Mouse (Mus musculus): ENCODE measurements around the gene Lrrc19.
A peak's percentile ranks its signal among the peaks of the same experiment; 100 is the strongest.
"Not testable (repeated sequence)": the region's sequence is repeated elsewhere in the genome, so short reads cannot be mapped to it uniquely, and the experiment has no call there.

Lrrc19 gene

GRCm38 (mm10) chr4:94649920-94650319 lies at the start of gene Lrrc19:
Gene Lrrc19 (minus strand): TSS chr4:94650144.
- DNase-seq (ENCODE audit: low spot score), result no peak

GRCm38 (mm10) chr4:94696368-94696767 lies 46.4 kb upstream of the Lrrc19 start:
- no peak for DNase-seq (ENCODE audit: low spot score)

GRCm38 (mm10) chr4:94692175-94692574 lies 42.2 kb upstream of the Lrrc19 start:
- no peak for DNase-seq (ENCODE audit: low spot score)

DNA sequence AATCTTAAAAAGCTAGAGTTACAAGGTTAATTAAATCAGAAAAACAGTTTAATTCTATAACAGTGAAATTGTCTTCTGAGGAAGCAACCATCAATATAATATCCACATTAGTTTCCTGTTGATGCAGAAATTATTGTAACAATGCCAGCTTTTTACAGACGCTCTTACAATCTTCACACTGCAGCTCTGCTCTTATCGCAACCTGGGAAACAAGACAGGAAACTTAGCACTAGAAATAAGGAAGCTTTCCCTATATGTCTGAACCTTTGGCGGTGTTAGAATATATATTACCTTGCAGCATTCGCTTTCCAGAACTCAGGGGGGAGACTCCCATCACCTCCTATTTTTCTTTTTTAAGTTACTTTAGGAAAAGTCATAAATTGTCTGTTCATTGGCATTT lies 41.1 kb upstream of the Lrrc19 start:
- no peak for DNase-seq (ENCODE audit: low spot score)

GRCm38 (mm10) chr4:94689804-94690203 lies 39.9 kb upstream of the Lrrc19 start:
- not testable (repeated sequence) for DNase-seq (ENCODE audit: low spot score)

- DNase-seq (ENCODE audit: low spot score), result no peak
These were observed 33.4 kb upstream of the Lrrc19 start for GRCm38 (mm10) chr4:94683305-94683704.

- no peak for DNase-seq (ENCODE audit: low spot score)
These were observed 32.1 kb upstream of the Lrrc19 start for GRCm38 (mm10) chr4:94682029-94682428.

DNA sequence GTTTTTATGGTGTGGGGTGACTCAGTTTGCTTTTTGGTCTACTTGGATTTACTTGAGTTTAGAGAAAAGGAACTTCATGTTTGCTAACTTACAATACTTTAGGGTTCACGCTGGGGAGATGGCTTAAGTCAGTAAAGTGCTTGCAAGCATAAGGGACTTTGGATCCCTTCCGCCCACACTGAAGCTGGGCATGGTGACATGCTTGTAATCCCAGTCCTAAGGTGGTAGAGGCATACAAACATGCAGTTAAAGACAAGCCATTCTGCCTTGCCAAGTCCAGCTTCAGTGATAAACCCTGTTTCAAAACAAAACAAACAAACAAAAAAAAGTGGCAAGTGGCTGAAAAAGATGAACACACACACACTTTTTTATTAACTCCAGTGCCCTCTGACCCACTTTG lies 31.2 kb upstream of the Lrrc19 start:
- DNase-seq (ENCODE audit: low spot score), result no peak

- DNase-seq (ENCODE audit: low spot score), result no peak
These were observed 30.7 kb upstream of the Lrrc19 start for GRCm38 (mm10) chr4:94680662-94681061.

- DNase-seq (ENCODE audit: low spot score), result peak; percentile 70
These were observed 19.8 kb upstream of the Lrrc19 start for GRCm38 (mm10) chr4:94669718-94670117.

DNA sequence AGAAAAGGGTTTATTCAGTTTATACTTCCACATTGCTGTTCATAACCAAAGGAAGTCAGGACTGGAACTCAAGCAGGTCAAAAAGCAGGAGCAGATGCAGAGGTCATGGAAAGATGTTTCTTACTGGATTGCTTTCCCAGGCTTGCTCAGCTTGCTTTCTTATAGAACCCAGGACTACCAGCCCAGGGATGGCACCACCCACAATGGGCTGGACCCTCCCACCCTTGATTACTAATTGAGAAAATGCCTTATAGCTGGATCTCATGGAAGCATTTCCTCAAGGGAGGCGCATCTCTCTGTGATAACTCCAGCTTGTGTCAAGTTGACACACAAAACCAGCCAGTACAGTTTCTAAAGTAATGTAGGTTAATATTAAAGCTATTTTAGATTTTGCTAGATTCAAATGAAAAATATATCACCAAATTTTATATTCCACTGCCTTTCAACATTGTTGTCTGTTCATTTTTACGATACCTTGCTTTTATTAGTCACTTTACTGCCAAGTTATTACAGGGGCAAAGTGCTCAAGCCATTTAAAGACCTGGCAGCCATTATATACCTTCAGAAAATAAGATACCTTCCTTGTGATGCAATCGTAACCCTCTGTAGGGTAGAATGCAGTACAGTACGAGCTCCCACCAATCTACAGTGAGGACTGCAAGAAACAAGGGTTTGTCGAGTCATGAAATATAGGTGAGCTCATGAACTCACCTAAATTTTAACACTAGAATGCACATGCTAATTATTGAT lies 657 bp upstream of the Lrrc19 start:
- not testable (repeated sequence) for DNase-seq (ENCODE audit: low spot score)

- DNase-seq (ENCODE audit: low spot score), result no peak
These were observed 6.8 kb downstream of the Lrrc19 start for GRCm38 (mm10) chr4:94643141-94643540.

DNA sequence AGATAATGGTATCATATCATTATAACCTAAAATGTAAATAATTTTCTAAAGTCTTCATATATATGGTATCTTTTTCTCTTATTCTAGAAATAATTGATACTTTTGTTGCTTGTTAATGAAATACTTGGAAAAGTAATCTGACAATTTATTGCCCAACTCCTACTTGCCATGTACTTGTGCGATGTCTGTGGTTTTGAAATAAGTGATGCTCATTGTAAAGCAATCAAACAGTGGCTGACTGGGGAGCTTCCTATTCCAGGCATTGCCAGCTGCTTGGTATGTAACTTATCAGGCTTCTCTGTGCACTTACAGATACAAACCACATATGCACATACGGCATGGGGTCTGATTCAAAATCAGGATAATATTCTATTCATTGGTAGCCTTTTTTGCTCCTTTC lies 29.9 kb downstream of the Lrrc19 start:
- no peak for DNase-seq (ENCODE audit: low spot score)

DNA sequence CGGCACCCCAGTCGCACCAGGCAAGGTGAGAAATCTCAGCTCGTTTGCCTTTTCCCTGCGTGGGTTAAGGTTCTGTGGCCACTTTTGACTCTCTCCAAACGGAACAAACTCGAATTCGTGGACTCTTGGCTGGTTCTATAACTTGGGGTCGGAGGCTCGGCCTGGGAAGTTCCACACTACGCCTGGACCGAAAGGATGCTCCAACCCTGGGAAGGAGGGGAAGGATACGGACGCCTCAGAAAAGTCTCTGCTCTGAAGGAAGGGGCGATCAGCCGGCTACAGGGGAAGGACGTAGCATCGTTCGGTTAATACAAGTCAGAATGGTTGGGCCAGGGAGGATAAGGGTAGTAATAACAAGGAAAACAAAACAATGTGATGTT lies 35.3 kb downstream of the Lrrc19 start:
- no peak for DNase-seq (ENCODE audit: low spot score)

DNA sequence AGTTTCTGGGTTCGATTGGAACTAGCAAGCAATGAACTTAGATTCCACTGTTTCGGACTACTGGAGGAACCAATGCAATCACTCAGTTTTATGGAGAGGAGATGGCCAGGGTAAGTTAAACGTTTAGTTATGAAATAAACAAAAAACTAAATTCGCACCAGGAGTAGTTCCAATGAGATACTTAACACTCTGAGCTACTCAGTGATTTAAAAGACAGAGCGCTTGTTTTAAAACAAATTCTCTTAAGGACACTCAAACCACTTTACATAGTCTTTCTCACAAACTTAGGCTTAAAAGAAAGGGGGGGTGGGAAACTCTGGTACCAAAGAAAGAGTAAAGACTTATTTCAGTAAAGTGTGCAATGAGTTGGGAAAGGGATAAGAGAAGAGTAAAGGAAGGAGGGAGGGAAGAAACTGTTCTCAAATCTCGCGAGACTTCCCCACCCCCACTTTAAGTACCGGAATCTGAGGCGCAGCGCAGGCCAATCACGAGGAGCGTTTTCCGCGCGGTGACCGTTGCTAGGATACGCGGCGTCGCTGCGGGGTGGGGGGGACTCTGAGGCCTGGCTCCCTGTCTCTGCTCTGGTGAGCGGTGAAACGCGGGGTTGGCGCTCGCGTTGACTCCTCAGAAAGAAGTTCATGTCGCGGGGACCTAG lies 35.8 kb downstream of the Lrrc19 start, which contains the start of gene Ift74:
Gene Ift74 (plus strand): TSS at position 520 of the 655 bp plus-strand sequence.
- DNase-seq (ENCODE audit: low spot score), result peak; percentile 98

GRCm38 (mm10) chr4:94610339-94610738 lies 39.6 kb downstream of the Lrrc19 start:
- no peak for DNase-seq (ENCODE audit: low spot score)

DNA sequence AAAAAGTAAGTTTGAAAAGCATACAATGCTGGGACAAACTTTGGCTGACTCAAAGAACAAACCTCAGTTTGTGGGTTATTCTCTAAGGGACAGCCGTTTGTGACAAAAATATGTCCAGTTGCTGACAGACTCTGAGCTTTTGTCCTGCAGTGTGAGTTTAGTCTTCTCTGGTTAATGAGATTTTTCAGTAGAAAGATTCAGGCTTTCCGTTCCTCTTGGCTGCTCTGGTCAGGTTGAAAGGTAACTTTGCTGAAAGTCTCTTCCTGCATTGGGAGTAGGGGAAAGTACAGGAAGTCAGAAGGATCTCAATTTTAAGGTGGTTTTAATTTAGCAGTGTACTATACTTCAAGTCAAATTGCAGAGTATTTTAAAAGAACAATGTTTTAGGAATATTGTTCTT lies 44.4 kb downstream of the Lrrc19 start:
- DNase-seq (ENCODE audit: low spot score), result no peak

GRCm38 (mm10) chr4:94604452-94605019 lies 45.4 kb downstream of the Lrrc19 start:
- no peak for DNase-seq (ENCODE audit: low spot score)

DNA sequence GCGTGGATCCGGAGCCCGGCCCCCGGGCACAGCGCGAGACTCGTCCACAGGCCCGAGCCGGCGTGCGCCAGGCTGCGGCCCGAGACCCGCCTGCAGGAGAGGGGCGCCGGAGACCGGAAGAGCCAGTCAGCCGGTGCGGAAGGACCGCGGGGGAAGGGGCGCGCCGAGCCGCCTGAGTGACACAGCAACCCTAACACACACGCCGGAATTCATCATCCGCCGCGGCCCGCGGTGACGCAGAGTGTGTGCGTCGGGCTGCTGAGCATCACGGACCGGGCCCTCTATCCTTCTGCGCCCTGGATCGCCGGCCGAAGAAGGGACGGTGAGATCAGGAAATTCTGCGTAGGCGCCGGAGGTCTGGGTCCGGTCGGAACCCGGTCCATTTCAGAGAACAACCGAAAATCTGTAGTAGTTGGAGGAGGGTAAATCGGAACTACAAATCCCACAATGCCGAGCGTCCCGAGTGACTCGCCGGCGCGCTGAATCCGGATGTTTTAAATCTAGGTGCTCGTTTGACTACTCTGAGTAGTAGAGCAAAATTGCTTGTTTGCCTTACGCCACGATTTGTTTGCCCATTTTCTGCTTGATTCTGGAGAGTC lies 46.8 kb downstream of the Lrrc19 start, which contains the start of gene Plaa:
Gene Plaa (minus strand): TSS at position 214 of the 599 bp plus-strand sequence.
- DNase-seq (ENCODE audit: low spot score), result peak; percentile 95

GRCm38 (mm10) chr4:94602496-94603030 lies 47.4 kb downstream of the Lrrc19 start:
- no peak for DNase-seq (ENCODE audit: low spot score)

- no peak for DNase-seq (ENCODE audit: low spot score)
These were observed 48.5 kb downstream of the Lrrc19 start for GRCm38 (mm10) chr4:94601395-94601794.

DNA sequence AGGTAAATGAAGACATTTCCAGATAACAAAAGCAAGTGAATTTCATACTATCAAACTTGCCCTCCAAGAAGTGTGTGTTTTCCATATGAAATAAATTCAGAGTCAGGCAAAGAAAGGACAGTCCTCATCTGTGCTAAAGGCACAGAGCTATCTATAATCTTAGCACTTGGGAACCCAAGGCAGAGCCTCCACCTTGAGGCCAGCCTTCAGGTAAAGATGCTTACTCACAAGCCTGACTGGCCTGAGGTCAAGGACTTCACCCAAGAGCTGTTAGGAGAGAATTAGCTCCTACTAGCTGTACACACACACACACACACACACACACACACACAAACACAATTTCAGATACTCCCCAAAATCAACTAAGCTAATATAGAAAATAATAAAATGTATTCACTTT lies 57.2 kb downstream of the Lrrc19 start:
- DNase-seq (ENCODE audit: low spot score), result no peak

Data from retina, embryonic 14.5 days (tissue).